Mouse (Mus musculus) limb, embryonic 11.5 days (tissue): Measurements from ENCODE around the gene Rab5c. TPM values are rescaled to one million over a fixed set of nuclear protein-coding genes. Genes with fewer than 3 reads are reported as not detected.

Experiments used
- ATAC-seq: fragments of 200-750 bp; cut with Nextera tagmentation; 2 replicates; pipeline ENCODE4 v1.8.0; 2017; ENCODE audit warnings: low read depth; ENCODE audit not compliant: insufficient number of reproducible peaks, low FRiP score, low TSS enrichment
- DNase-seq: peaks from one replicate; pipeline ENCODE4 v3.0.0-alpha.2; 2015; ENCODE audit warnings: low spot score
- H3K27ac ChIP-seq: fragments of 300-500 bp; sonication (generic); replicated peaks from 2 replicates; pipeline ENCODE4 v1.5.1; 2014; ENCODE audit warnings: low read depth, mild to moderate bottlenecking, low read length
- H3K27me3 ChIP-seq: fragments of 300-500 bp; sonication (generic); 2 replicates; pipeline ENCODE4 v1.6.1; 2014; ENCODE audit warnings: mild to moderate bottlenecking, low read length, mixed read lengths; ENCODE audit not compliant: control insufficient read depth, insufficient read depth
- H3K36me3 ChIP-seq: fragments of 300-500 bp; sonication (generic); 2 replicates; pipeline ENCODE4 v1.6.1; 2014; ENCODE audit warnings: mild to moderate bottlenecking, low read length, moderate library complexity, mixed read lengths; ENCODE audit not compliant: control insufficient read depth, insufficient read depth
- H3K4me1 ChIP-seq: fragments of 300-500 bp; sonication (generic); 2 replicates; pipeline ENCODE4 v1.6.1; 2014; ENCODE audit warnings: low read length, mixed read lengths; ENCODE audit not compliant: control insufficient read depth, insufficient read depth
- H3K4me2 ChIP-seq: fragments of 300-500 bp; sonication (generic); 2 replicates; pipeline ENCODE4 v1.6.1; 2014; ENCODE audit warnings: low read depth, mild to moderate bottlenecking, moderate library complexity; ENCODE audit not compliant: severe bottlenecking
- H3K4me3 ChIP-seq: fragments of 300-500 bp; sonication (generic); 2 replicates; pipeline ENCODE4 v1.5.1; 2014; ENCODE audit warnings: low read depth, low read length
- H3K9ac ChIP-seq: fragments of 300-500 bp; sonication (generic); 2 replicates; pipeline ENCODE4 v1.6.1; 2014; ENCODE audit warnings: mild to moderate bottlenecking, low read length
- H3K9me3 ChIP-seq: fragments of 300-500 bp; sonication (generic); 2 replicates; pipeline ENCODE4 v1.6.1; 2016; ENCODE audit warnings: low read length; ENCODE audit not compliant: control insufficient read depth
- WGBS: fragments of 180-500 bp; shearing (Covaris S2); extraction: QIAGEN DNeasy Blood & Tissue Kit; methylation state at CpG from one replicate; pipeline ENCODE4 v1.1.7; 2014; 5-methylcytosine and 5-hydroxymethylcytosine counted together
- polyA plus RNA-seq: library from polyadenylated mRNA; unstranded; fragments of >200 nt; fragmentation: Nextera tagmentation; extraction: Ambion mirVana; gene quantifications from 2 replicates; pipeline ENCODE4 v1.2.1, GENCODE M21; 2014

Gene Rab5c
- polyA plus RNA-seq, 1 experiment from 2014 or later, result 68.7 TPM

DNA sequence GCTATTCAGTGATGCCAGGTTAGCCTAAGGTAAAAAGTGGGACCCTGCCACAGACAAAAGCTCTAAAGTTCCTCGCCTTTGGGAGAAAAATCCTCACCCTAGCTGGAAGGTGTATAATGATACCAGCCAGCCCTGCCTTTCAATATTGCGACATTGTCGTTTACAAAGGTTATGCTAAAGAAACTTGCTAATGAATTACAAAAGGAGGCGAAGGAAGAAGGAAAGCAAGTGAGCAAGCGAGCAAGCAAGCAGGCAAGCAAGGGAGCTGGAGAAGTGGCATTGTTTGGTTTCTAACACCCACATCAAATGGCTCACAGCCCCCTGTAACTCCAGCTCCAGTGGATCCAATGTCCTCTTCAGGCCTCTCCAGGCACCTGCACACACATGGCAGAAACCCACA is 55.5 kb downstream of the Rab5c start:
- Histone ChIP-seq H3K4me3 (no peak overlapping the region), H3K36me3 (no peaks in the 10 kb centered on the region), H3K9me3 (no peaks in the 10 kb centered on the region), H3K4me1 (no peaks in the 10 kb centered on the region), H3K9ac (no peak overlapping the region), H3K4me2 (no peak overlapping the region), H3K27me3 (no peaks in the 10 kb centered on the region), H3K27ac (no peak overlapping the region)
- ATAC-seq (no peak), DNase-seq (no peak)
- 70% methylated on average over 5 of the region's 5 CpGs for WGBS

GRCm38 (mm10) chr11:100681826-100682225 is 56.2 kb downstream of the Rab5c start:
- Histone ChIP-seq H3K9me3 (no peaks in the 10 kb centered on the region), H3K9ac (no peak overlapping the region), H3K36me3 (no peaks in the 10 kb centered on the region), H3K4me3 (no peak overlapping the region), H3K27ac (no peak overlapping the region), H3K4me1 (no peaks in the 10 kb centered on the region), H3K27me3 (no peaks in the 10 kb centered on the region), H3K4me2 (no peak overlapping the region)
- no peak for DNase-seq
- ATAC-seq, result no peak
- WGBS, result 80% methylated on average over 5 of the region's 5 CpGs

DNA sequence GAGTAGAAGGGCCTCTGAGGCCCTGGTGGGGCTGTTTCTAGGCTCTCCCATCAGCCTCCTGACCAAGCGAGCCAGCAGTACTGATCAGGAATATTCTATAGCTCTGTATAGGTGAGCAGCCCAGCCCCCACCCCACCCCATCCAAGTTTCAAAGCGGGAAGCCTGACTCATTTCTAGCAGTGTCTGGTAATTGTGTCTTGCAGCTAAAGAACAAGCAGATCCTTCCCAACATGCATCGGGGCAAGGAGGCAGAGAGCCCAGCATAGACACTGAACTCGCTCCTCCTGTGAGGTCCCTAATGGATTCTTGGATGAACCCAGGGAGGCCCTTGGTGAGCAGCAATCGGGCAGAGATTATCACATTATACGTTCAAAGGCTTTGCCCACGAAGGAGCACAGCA is 60.2 kb downstream of the Rab5c start:
- WGBS, result 60% methylated on average over 7 of the region's 7 CpGs
- H3K9ac ChIP-seq, result no peak overlapping the region
- ATAC-seq, result no peak
- no peaks in the 10 kb centered on the region for H3K36me3 ChIP-seq
- H3K27me3 ChIP-seq, result no peaks in the 10 kb centered on the region
- no peaks in the 10 kb centered on the region for H3K9me3 ChIP-seq
- no peak overlapping the region for H3K4me2 ChIP-seq
- no peak overlapping the region for H3K4me3 ChIP-seq
- H3K4me1 ChIP-seq, result 0 out of 2 replicates have a peak, but pooled peaks cover 3% of the 10 kb centered on the region
- no peak overlapping the region for H3K27ac ChIP-seq
- no peak for DNase-seq

DNA sequence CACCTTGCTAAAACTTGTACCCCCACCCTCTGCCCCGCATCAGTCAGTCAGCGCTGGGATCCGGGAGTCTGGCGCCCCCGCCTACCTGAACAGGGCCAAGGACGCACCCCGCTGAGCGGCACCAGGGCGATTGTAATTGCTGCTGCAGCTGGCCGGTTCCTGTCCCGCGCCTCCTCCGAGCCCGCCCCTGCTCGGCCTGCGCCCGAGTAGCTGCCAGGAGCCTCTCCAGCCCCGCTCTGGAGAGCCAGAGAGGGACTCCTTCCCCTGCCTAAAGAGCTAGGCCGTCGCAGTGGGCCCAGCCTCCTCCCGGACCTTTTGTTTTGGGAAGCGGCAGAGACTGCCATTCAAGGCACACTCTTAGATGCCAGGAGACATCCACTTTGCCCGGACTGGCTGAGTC is 64.8 kb downstream of the Rab5c start:
- Histone ChIP-seq H3K4me2 (peak overlapping the region; percentile 41), H3K4me1 (0 out of 2 replicates have a peak, but pooled peaks cover 3% of the 10 kb centered on the region), H3K4me3 (peak overlapping the region; percentile 15), H3K27ac (no peak overlapping the region), H3K9me3 (no peaks in the 10 kb centered on the region), H3K36me3 (no peaks in the 10 kb centered on the region), H3K27me3 (no peaks in the 10 kb centered on the region), H3K9ac (peak overlapping the region; percentile 58)
- 5% methylated on average over 23 of the region's 23 CpGs for WGBS
- ATAC-seq (no peak), DNase-seq (peak; percentile 63)

- no peak overlapping the region for H3K4me2 ChIP-seq
- 62% methylated on average over 2 of the region's 2 CpGs for WGBS
- H3K9ac ChIP-seq, result no peak overlapping the region
- H3K9me3 ChIP-seq, result no peaks in the 10 kb centered on the region
- 0 out of 2 replicates have a peak, but pooled peaks cover 3% of the 10 kb centered on the region for H3K4me1 ChIP-seq
- H3K27me3 ChIP-seq, result no peaks in the 10 kb centered on the region
- no peak overlapping the region for H3K27ac ChIP-seq
- H3K4me3 ChIP-seq, result no peak overlapping the region
- DNase-seq (no peak), ATAC-seq (no peak)
- no peaks in the 10 kb centered on the region for H3K36me3 ChIP-seq
These were observed 66.1 kb downstream of the Rab5c start for GRCm38 (mm10) chr11:100671956-100672355.

- H3K4me3 ChIP-seq, result no peak overlapping the region
- WGBS, result 82% methylated on average over 1 of the region's 1 CpGs
- no peak overlapping the region for H3K9ac ChIP-seq
- ATAC-seq (no peak), DNase-seq (no peak)
- H3K9me3 ChIP-seq, result no peaks in the 10 kb centered on the region
- no peaks in the 10 kb centered on the region for H3K36me3 ChIP-seq
- H3K4me2 ChIP-seq, result no peak overlapping the region
- 0 out of 2 replicates have a peak, but pooled peaks cover 3% of the 10 kb centered on the region for H3K4me1 ChIP-seq
- H3K27ac ChIP-seq, result no peak overlapping the region
- H3K27me3 ChIP-seq, result no peaks in the 10 kb centered on the region
These were observed 67.0 kb downstream of the Rab5c start for GRCm38 (mm10) chr11:100671049-100671448.

Other genes starting within 250 kb of the Rab5c start
- gene Acly, start 210.2 kb downstream of the Rab5c start, polyA plus RNA-seq, result 182 and 195 TPM in 2 replicates
- gene Ttc25, start 192.6 kb downstream of the Rab5c start, polyA plus RNA-seq, result 0.62 and 1.1 TPM in 2 replicates
- 21.9 and 23.8 TPM in 2 replicates for gene Cnp, start 163.3 kb downstream of the Rab5c start, polyA plus RNA-seq
- 80.9 and 90.2 TPM in 2 replicates for gene Nkiras2, start 119.0 kb downstream of the Rab5c start, polyA plus RNA-seq
- gene Dnajc7, start 118.0 kb downstream of the Rab5c start, polyA plus RNA-seq, result 69.9 and 98.4 TPM in 2 replicates
- 0.19 and 0.57 TPM in 2 replicates for gene Zfp385c, start 45.8 kb downstream of the Rab5c start, polyA plus RNA-seq
- 2.0 and 2.8 TPM in 2 replicates for gene Dhx58, start 33.9 kb downstream of the Rab5c start, polyA plus RNA-seq
- gene Kat2a, start 25.8 kb downstream of the Rab5c start, polyA plus RNA-seq, result 60.1 and 68.9 TPM in 2 replicates
- gene Hspb9, start 24.4 kb downstream of the Rab5c start, polyA plus RNA-seq, result 0.24 and 0.41 TPM in 2 replicates
- gene Kcnh4, start 21.7 kb upstream of the Rab5c start, polyA plus RNA-seq, result not detected in 2 replicates
- not detected in 2 replicates for gene Hcrt, start 24.7 kb upstream of the Rab5c start, polyA plus RNA-seq
- 2.6 and 2.8 TPM in 2 replicates for gene Ghdc, start 32.7 kb upstream of the Rab5c start, polyA plus RNA-seq
- 16.9 and 19.7 TPM in 2 replicates for gene Stat5b, start 112.5 kb upstream of the Rab5c start, polyA plus RNA-seq
- 1.9 and 2.0 TPM in 2 replicates for gene Stat5a, start 121.1 kb upstream of the Rab5c start, polyA plus RNA-seq
- 37.1 and 39.4 TPM in 2 replicates for gene Stat3, start 201.3 kb upstream of the Rab5c start, polyA plus RNA-seq
- gene Cavin1, start 232.7 kb upstream of the Rab5c start, polyA plus RNA-seq, result 10.2 and 13.3 TPM in 2 replicates